Mouse (Mus musculus): ENCODE data around the gene Gm20815. TPM values are rescaled to one million over a fixed set of nuclear protein-coding genes. Genes with fewer than 3 reads are reported as not detected.

Gm20815 gene
- not detected for total RNA-seq (2023)

DNA sequence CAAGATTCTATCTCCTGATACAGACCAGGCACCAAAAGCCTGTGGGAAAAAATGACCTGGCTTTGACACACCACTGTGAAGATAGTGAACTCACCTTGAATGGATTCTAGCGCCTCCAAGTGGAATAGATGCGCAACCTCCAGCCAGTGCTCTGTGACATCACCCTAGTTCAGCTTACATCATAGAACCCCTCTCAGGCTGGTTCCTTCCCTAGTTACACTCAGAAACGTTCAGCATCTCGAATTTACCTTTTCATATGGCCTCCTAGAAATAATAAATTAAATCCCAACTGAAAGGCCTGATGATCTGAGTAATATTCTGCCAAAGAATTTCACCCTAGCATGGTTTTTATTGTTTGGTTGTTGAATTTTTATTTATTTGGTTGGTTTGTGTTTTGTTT, at the start of gene Gm20815:
Gm20815 (minus strand) TSS at position 101 of the 400 bp plus-strand sequence.

Data from B cell, adult 67 days (primary cell).